Mouse (Mus musculus) liver, adult 2 months (tissue): ENCODE measurements at regions not wholly inside any gene's neighbourhood (a gene's known extent, or its start where the extent isn't known, plus 50 kb on each side); places are given as distances from the start of the nearest gene placed in this dataset.

Source experiments
- CTCF ChIP-seq: fragments of 200-500 bp; IDR thresholded peaks from 2 replicates; pipeline ENCODE4 v1.5.1; 2011; ENCODE audit warnings: low read depth, low read length, control low read depth
- POLR2A ChIP-seq: fragments of 200-500 bp; IDR thresholded peaks from 2 replicates; pipeline ENCODE4 v1.6.1; 2011; ENCODE audit warnings: low read length, control low read depth; ENCODE audit not compliant: insufficient read depth; ENCODE audit errors: extremely low read depth

GRCm38 (mm10) chr1:137226479-137227097 lies 266.3 kb upstream of the Nr5a2 start:
- TF ChIP-seq CTCF (peak; percentile 38; the same call in 1 of the 2 replicates), POLR2A (no peak)
